Mouse (Mus musculus) brain, embryonic 14.5 days (tissue): Measurements from ENCODE around the gene Gtf2e1.
A peak's percentile ranks its signal among the peaks of the same experiment; 100 is the strongest.

Experiments used
- CTCF ChIP-seq: fragments of 200-500 bp; IDR thresholded peaks from 2 replicates; pipeline ENCODE4 v1.5.1; 2012; ENCODE audit warnings: inconsistent platforms, mild to moderate bottlenecking, moderate library complexity, borderline replicate concordance; ENCODE audit not compliant: insufficient read depth, insufficient read length; ENCODE audit errors: extremely low read depth
- POLR2A ChIP-seq: fragments of 200-500 bp; IDR thresholded peaks from 2 replicates; pipeline ENCODE4 v1.6.1; 2012; ENCODE audit warnings: mild to moderate bottlenecking, inconsistent platforms, borderline replicate concordance; ENCODE audit not compliant: poor library complexity, insufficient read depth, insufficient read length, severe bottlenecking; ENCODE audit errors: extremely low read depth

- TF ChIP-seq CTCF (peak; percentile 5; the same call in 1 of the 2 replicates), POLR2A (no peak)
Measured at GRCm38 (mm10) chr16:37573061-37573460, 33.5 kb upstream of the Gtf2e1 start.
